Mouse (Mus musculus) left cerebral cortex, postnatal 36 days (tissue): ENCODE measurements around the gene Pdzk1. TPM values are rescaled to one million over a fixed set of nuclear protein-coding genes. Genes with fewer than 3 reads are reported as not detected.

Source experiments
- DNase-seq, 2 experiments: peaks; one replicate each; pipeline ENCODE4 v3.0.0; 2021 to 2022; ENCODE audit warnings: low spot score in 2 of 2, mixed read lengths in 1 of 2
- intact Hi-C: fragments of 180-260 bp; cut with DNase I; formaldehyde crosslinking; loops from one replicate; pipeline ENCODE4 v1.15.1; 2025
- total RNA-seq, 2 experiments: library from RNA; stranded (reverse); gene quantifications; 2 replicates each; pipeline ENCODE4 v1.2.3; 2021

Gene Pdzk1
- total RNA-seq, 2 experiments from 2014 or later, result 0.15 to 0.34 TPM

GRCm38 (mm10) chr3:96832930-96833329 is 3.8 kb downstream of the Pdzk1 start:
- DNase-seq, result no peak
- intact Hi-C loops, result no loop called here

- no peak for DNase-seq
- intact Hi-C loops, result no loop called here
Measured at GRCm38 (mm10) chr3:96834587-96835348, 5.7 kb downstream of the Pdzk1 start.

- no peak for DNase-seq
- intact Hi-C loops, result no loop called here
Measured at GRCm38 (mm10) chr3:96836414-96836813, 7.3 kb downstream of the Pdzk1 start.

GRCm38 (mm10) chr3:96838996-96839645 is 10.0 kb downstream of the Pdzk1 start:
- intact Hi-C loops, result no loop called here
- DNase-seq, result no peak

- intact Hi-C loops, result no loop called here
- DNase-seq, result no peak
Measured at GRCm38 (mm10) chr3:96845191-96845590, 16.1 kb downstream of the Pdzk1 start.

GRCm38 (mm10) chr3:96845806-96846205 is 16.7 kb downstream of the Pdzk1 start:
- intact Hi-C loops, result no loop called here
- DNase-seq, result no peak

- intact Hi-C loops, result no loop called here
- no peak for DNase-seq
Measured at GRCm38 (mm10) chr3:96846985-96847384, 17.9 kb downstream of the Pdzk1 start.

- intact Hi-C loops, result no loop called here
- DNase-seq, result no peak
Measured at GRCm38 (mm10) chr3:96847661-96848060, 18.6 kb downstream of the Pdzk1 start.

- no peak for DNase-seq
- intact Hi-C loops, result no loop called here
Measured at GRCm38 (mm10) chr3:96848470-96848869, 19.4 kb downstream of the Pdzk1 start.

GRCm38 (mm10) chr3:96849168-96849727 is 20.2 kb downstream of the Pdzk1 start:
- intact Hi-C loops, result no loop called here
- no peak for DNase-seq

- intact Hi-C loops, result no loop called here
- DNase-seq, result no peak
Measured at GRCm38 (mm10) chr3:96852561-96852960, 23.5 kb downstream of the Pdzk1 start.

- intact Hi-C loops, result no loop called here
Measured at GRCm38 (mm10) chr3:96854376-96854775, 25.3 kb downstream of the Pdzk1 start.

GRCm38 (mm10) chr3:96855833-96856232 is 26.7 kb downstream of the Pdzk1 start:
- intact Hi-C loops, result no loop called here
- DNase-seq, result no peak

More at GRCm38 (mm10) chr3:96854376-96854775, 25.3 kb downstream of the Pdzk1 start:
- no peak for DNase-seq

GRCm38 (mm10) chr3:96860498-96860897 is 31.4 kb downstream of the Pdzk1 start:
- intact Hi-C loops, result no loop called here
- no peak for DNase-seq

- intact Hi-C loops, result no loop called here
- no peak for DNase-seq
Measured at GRCm38 (mm10) chr3:96867863-96868262, 38.8 kb downstream of the Pdzk1 start.

- intact Hi-C loops, result no loop called here
Measured at GRCm38 (mm10) chr3:96868566-96868965, 39.5 kb downstream of the Pdzk1 start.

GRCm38 (mm10) chr3:96869091-96869490 is 40.0 kb downstream of the Pdzk1 start:
- intact Hi-C loops, result no loop called here
- no peak for DNase-seq

More at GRCm38 (mm10) chr3:96868566-96868965, 39.5 kb downstream of the Pdzk1 start:
- no peak for DNase-seq

GRCm38 (mm10) chr3:96870270-96870669 is 41.2 kb downstream of the Pdzk1 start:
- intact Hi-C loops, result no loop called here
- no peak for DNase-seq

- peak in 1 of 2 experiments; percentile 21 for DNase-seq
- intact Hi-C loops, result no loop called here
Measured at GRCm38 (mm10) chr3:96871070-96871469, 42.0 kb downstream of the Pdzk1 start.

GRCm38 (mm10) chr3:96872501-96872900 is 43.4 kb downstream of the Pdzk1 start:
- intact Hi-C loops, result no loop called here

More at GRCm38 (mm10) chr3:96872501-96872900, 43.4 kb downstream of the Pdzk1 start:
- peak in 1 of 2 experiments; percentile 2 for DNase-seq
